Mouse (Mus musculus): Measurements from ENCODE around the gene Soga1. TPM values are rescaled to one million over a fixed set of nuclear protein-coding genes. Genes with fewer than 3 reads are reported as not detected.

Gene Soga1
- polyA plus RNA-seq, 1 experiment from 2014 or later: 13.1 TPM

DNA sequence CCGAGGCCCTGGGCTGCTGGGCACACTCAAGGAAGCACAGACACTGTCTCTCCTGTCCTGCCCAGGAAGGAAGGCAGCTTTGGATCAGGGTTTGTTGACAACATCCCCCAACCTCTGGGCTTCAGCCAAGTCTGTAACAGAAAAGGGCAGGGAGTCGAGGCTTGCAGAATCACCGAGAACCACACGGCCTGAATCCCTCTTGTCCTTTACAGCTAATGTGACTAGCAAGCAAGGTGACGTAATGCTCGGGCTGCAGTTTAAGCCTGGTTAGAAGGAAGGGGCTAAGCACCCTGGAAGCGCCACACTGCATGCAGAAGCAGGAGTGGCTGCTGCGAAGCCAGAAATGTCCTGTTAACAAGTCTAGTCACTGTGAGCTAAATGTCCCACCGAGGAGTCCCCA lies 8.7 kb downstream of the Soga1 start:
- H3K36me3 ChIP-seq (ENCODE audit: control insufficient read depth, insufficient read depth, low read length): peaks cover 18% of the 10 kb centered on the region
- peak overlapping the region; percentile 49; the same call in 1 of the 2 replicates for H3K27ac ChIP-seq (replicated peaks; ENCODE audit: low read depth, low read length)
- peaks cover 69% of the 10 kb centered on the region for H3K4me1 ChIP-seq (ENCODE audit: control insufficient read depth, insufficient read depth, low read length)
- peak; percentile 64 for DNase-seq
- H3K9ac ChIP-seq (replicated peaks; ENCODE audit: low read length): no peak overlapping the region; the same call in 1 of the 2 replicates
- peak; percentile 9; the same call in 1 of the 2 replicates for ATAC-seq (ENCODE audit: low FRiP score, low TSS enrichment)
- WGBS: 46% methylated on average over 9 of the region's 9 CpGs
- H3K4me2 ChIP-seq (ENCODE audit: low read length): 0 out of 2 replicates have a peak overlapping the region, but pooled peaks have one; percentile 2
- no peaks in the 10 kb centered on the region for H3K27me3 ChIP-seq (ENCODE audit: control insufficient read depth, insufficient read depth, low read length)
- H3K4me3 ChIP-seq (replicated peaks; ENCODE audit: low read depth, low read length): no peak overlapping the region
- H3K9me3 ChIP-seq (ENCODE audit: control insufficient read depth, low read length): no peaks in the 10 kb centered on the region

DNA sequence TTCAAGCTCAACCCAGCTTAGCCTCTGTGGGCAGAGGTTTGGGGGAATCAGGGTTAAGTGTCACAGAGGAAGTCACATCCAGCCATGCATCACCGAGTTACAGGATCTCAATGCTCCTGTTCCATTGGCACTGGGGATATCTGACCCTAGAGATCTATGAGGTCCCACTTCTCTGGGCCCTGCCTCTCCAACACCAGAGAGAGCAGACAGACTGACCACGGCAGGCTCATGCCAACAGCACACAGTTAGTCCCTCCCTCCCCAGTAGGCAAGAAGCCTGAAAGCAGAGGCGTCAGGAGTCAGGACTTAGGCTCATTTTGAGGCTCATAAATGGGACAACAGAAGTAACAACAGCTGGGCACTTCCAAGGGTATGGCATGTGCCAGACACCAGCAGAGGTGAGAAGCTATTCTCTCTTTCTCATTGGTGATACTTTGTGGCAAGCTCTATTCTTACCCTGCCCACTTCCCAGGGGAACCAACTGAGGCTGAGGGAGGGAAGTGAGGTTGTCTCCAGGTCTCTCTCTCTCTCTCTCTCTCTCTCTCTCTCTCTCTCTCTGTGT lies 9.2 kb downstream of the Soga1 start:
- Histone ChIP-seq H3K27ac (replicated peaks; ENCODE audit: low read depth, low read length) (peak overlapping the region; percentile 37; the same call in 1 of the 2 replicates), H3K9me3 (ENCODE audit: control insufficient read depth, low read length) (no peaks in the 10 kb centered on the region), H3K4me3 (replicated peaks; ENCODE audit: low read depth, low read length) (no peak overlapping the region), H3K36me3 (ENCODE audit: control insufficient read depth, insufficient read depth, low read length) (peaks cover 18% of the 10 kb centered on the region), H3K9ac (replicated peaks; ENCODE audit: low read length) (peak overlapping the region; percentile 34; the same call in 1 of the 2 replicates), H3K27me3 (ENCODE audit: control insufficient read depth, insufficient read depth, low read length) (no peaks in the 10 kb centered on the region), H3K4me2 (ENCODE audit: low read length) (peak overlapping the region; percentile 0; the same call in 1 of the 2 replicates), H3K4me1 (ENCODE audit: control insufficient read depth, insufficient read depth, low read length) (peaks cover 68% of the 10 kb centered on the region)
- no peak for DNase-seq
- WGBS: 37% methylated on average over 3 of the region's 3 CpGs
- no peak for ATAC-seq (ENCODE audit: low FRiP score, low TSS enrichment)

DNA sequence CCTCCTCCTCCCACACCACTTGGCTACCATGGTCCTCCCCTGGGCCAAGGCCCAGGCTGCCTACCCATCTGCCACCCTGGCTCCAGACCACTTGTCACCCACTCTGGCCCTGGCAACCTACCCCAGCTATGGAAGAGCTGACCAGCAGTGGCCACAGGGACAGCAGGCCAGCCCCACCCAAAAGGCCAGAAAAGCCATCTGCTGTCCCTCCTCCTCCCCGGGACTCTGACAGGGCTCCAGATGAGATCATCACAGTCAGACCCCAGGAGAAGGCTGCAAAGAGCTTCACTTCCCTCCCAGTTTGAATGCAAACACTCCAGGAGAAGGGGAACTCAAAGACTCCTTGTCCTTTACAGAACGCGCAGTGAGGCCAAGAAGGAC lies 9.7 kb downstream of the Soga1 start:
- 42% methylated on average over 3 of the region's 3 CpGs for WGBS
- H3K4me2 ChIP-seq (ENCODE audit: low read length): peak overlapping the region; percentile 0; the same call in 1 of the 2 replicates

DNA sequence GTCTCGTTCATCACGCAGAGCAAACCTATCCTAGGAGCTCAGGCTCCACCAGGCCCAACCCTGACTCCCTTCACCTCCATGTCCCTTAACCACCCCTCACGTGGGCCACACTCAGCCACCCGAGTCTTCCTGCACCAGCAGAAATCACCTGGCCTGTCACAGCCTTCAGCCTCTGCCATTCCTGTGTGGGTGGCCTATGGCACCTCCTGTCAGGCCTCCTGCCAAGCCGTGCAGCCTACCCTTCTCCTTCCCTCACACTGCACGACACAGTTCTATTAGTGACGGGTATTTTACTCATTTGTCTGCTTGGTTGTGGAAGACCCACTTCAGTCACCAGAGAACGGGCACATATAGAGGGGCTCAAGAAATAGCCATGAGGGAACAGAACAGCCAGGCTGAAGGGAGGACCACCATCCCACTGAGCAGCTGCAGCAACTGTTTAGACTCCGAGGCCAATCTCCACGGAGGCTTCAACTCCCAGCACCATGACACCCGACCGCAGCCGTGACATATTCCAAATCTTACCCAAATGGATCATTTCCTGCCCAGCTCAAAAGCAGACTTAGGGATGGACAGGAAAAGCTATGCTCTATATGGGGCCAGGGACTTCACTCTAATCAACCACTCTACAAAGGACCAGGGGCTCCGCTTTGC lies 10.2 kb downstream of the Soga1 start:
- Histone ChIP-seq H3K36me3 (ENCODE audit: control insufficient read depth, insufficient read depth, low read length) (peaks cover 21% of the 10 kb centered on the region), H3K9ac (replicated peaks; ENCODE audit: low read length) (peak overlapping the region; percentile 34; the same call in 1 of the 2 replicates), H3K27me3 (ENCODE audit: control insufficient read depth, insufficient read depth, low read length) (no peaks in the 10 kb centered on the region), H3K9me3 (ENCODE audit: control insufficient read depth, low read length) (no peaks in the 10 kb centered on the region), H3K4me2 (ENCODE audit: low read length) (peak overlapping the region; percentile 0; the same call in 1 of the 2 replicates), H3K4me1 (ENCODE audit: control insufficient read depth, insufficient read depth, low read length) (peaks cover 68% of the 10 kb centered on the region), H3K27ac (replicated peaks; ENCODE audit: low read depth, low read length) (peak overlapping the region; percentile 37), H3K4me3 (replicated peaks; ENCODE audit: low read depth, low read length) (no peak overlapping the region)
- ATAC-seq (ENCODE audit: low FRiP score, low TSS enrichment): no peak
- no peak for DNase-seq
- 54% methylated on average over 14 of the region's 14 CpGs for WGBS

More for the DNA sequence above, 9.7 kb downstream of the Soga1 start:
- Histone ChIP-seq H3K36me3 (ENCODE audit: control insufficient read depth, insufficient read depth, low read length) (peaks cover 18% of the 10 kb centered on the region), H3K4me1 (ENCODE audit: control insufficient read depth, insufficient read depth, low read length) (peaks cover 68% of the 10 kb centered on the region), H3K9ac (replicated peaks; ENCODE audit: low read length) (0 out of 2 replicates have a peak overlapping the region, but pooled peaks have one; percentile 34), H3K4me3 (replicated peaks; ENCODE audit: low read depth, low read length) (no peak overlapping the region), H3K27me3 (ENCODE audit: control insufficient read depth, insufficient read depth, low read length) (no peaks in the 10 kb centered on the region), H3K9me3 (ENCODE audit: control insufficient read depth, low read length) (no peaks in the 10 kb centered on the region), H3K27ac (replicated peaks; ENCODE audit: low read depth, low read length) (peak overlapping the region; percentile 37)
- ATAC-seq (ENCODE audit: low FRiP score, low TSS enrichment) (no peak), DNase-seq (no peak)

DNA sequence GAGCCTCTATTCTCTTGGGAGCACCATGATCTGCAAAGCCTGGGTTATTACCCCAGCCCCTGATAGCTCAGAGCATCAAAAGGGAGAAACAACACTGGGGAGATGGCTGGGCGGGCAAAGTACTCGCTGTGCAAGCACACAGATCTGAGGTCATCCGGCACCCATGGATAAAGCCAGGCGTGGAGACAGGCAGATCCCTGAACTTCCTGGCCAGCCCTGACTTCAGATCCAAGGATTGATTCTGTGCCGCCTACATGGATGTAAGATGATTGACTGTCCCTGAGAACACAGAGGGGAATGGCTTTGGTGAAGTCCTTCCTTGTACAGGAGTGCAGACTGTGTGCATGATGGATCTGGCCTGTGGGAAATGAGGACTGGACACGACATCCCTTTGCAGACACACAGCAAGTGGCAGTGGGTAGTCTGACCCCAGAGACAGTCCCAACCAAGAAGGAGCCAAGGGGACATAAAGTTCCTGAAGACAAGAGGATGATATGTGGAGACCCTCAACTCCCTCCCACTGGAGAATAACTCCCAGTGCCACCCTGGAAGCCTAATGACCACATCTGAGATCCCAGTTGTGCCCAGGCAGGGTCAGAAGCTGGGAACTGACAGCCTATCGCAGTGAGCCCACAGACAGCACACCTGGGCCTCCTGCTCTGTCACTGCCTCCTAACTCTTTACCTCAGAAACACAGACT lies 12.2 kb downstream of the Soga1 start:
- Histone ChIP-seq H3K4me3 (replicated peaks; ENCODE audit: low read depth, low read length) (no peak overlapping the region), H3K9me3 (ENCODE audit: control insufficient read depth, low read length) (no peaks in the 10 kb centered on the region), H3K4me2 (ENCODE audit: low read length) (no peak overlapping the region), H3K9ac (replicated peaks; ENCODE audit: low read length) (no peak overlapping the region), H3K36me3 (ENCODE audit: control insufficient read depth, insufficient read depth, low read length) (peaks cover 7% of the 10 kb centered on the region; the same call in 1 of the 2 replicates), H3K27ac (replicated peaks; ENCODE audit: low read depth, low read length) (no peak overlapping the region), H3K27me3 (ENCODE audit: control insufficient read depth, insufficient read depth, low read length) (no peaks in the 10 kb centered on the region), H3K4me1 (ENCODE audit: control insufficient read depth, insufficient read depth, low read length) (peaks cover 58% of the 10 kb centered on the region)
- 88% methylated on average over 7 of the region's 7 CpGs for WGBS
- ATAC-seq (ENCODE audit: low FRiP score, low TSS enrichment): no peak
- DNase-seq: no peak

DNA sequence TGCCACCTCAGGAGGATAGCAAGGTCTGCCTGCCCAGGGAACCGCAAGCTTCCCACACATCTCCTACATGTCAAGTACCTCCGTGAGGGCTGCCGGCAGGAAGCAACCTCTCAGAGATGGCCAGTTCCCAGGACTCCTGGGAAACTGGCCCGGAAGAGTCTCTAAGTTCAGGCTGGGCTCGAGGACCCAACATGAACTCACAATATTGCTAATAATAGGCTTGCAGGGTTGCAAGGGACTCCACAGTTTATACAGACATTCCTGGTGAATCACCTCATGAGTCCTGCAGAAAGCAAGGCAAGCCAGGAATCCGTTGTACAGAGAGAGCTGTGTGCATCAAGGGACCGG lies 13.2 kb downstream of the Soga1 start:
- Histone ChIP-seq H3K36me3 (ENCODE audit: control insufficient read depth, insufficient read depth, low read length) (peaks cover 7% of the 10 kb centered on the region; the same call in 1 of the 2 replicates), H3K4me3 (replicated peaks; ENCODE audit: low read depth, low read length) (no peak overlapping the region), H3K9ac (replicated peaks; ENCODE audit: low read length) (no peak overlapping the region), H3K9me3 (ENCODE audit: control insufficient read depth, low read length) (no peaks in the 10 kb centered on the region), H3K27ac (replicated peaks; ENCODE audit: low read depth, low read length) (no peak overlapping the region), H3K27me3 (ENCODE audit: control insufficient read depth, insufficient read depth, low read length) (no peaks in the 10 kb centered on the region), H3K4me1 (ENCODE audit: control insufficient read depth, insufficient read depth, low read length) (peaks cover 48% of the 10 kb centered on the region), H3K4me2 (ENCODE audit: low read length) (no peak overlapping the region)
- ATAC-seq (ENCODE audit: low FRiP score, low TSS enrichment): no peak
- 88% methylated on average over 7 of the region's 7 CpGs for WGBS
- no peak for DNase-seq

DNA sequence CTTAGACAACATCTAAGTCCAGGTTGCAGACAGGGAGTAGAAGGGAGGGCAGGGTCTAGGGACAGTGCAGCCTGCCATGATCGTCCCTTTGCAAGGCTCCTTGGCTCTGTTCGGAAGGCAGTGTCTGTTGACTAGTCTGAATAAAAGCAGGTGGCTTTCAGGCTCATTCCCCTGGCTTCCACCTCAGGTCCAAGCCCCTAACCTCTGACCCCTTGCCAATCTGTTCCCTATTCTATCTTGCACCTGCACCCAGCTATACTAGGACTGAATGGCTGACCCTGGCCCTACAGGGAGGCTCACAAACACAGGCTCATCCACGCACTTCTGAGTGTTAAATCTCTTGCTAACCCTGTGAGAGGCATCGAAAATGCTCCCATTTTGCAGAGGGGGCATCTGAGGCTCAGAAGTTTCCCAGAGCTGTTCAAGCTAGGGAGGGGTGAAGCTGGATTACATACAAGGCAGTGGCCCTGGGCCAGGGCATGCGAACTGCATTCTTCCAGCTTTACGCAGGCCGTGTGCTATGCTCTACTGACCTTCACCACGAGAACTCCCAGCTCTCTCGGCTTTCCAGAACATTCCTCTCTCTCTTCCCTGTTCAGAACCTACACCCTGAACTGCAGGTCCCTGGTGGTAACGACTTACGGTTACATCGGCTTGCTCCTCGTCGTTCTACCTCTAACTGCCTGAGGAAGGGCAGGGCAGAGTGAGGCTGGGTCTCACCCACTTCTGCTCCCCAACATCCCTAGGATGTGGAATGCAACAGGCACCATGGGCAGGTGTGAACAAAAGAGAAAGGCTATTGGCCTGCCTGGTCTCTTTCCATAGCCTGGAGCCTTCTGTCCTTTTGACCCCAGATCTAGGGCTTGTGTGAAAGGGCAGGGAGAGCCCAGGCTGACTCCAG lies 13.8 kb downstream of the Soga1 start:
- Histone ChIP-seq H3K9ac (replicated peaks; ENCODE audit: low read length) (no peak overlapping the region), H3K4me2 (ENCODE audit: low read length) (no peak overlapping the region), H3K9me3 (ENCODE audit: control insufficient read depth, low read length) (no peaks in the 10 kb centered on the region), H3K27ac (replicated peaks; ENCODE audit: low read depth, low read length) (0 out of 2 replicates have a peak overlapping the region, but pooled peaks have one; percentile 26), H3K36me3 (ENCODE audit: control insufficient read depth, insufficient read depth, low read length) (peaks cover 8% of the 10 kb centered on the region; the same call in 1 of the 2 replicates), H3K27me3 (ENCODE audit: control insufficient read depth, insufficient read depth, low read length) (no peaks in the 10 kb centered on the region), H3K4me3 (replicated peaks; ENCODE audit: low read depth, low read length) (no peak overlapping the region), H3K4me1 (ENCODE audit: control insufficient read depth, insufficient read depth, low read length) (peaks cover 42% of the 10 kb centered on the region)
- no peak for DNase-seq
- no peak for ATAC-seq (ENCODE audit: low FRiP score, low TSS enrichment)
- WGBS: 90% methylated on average over 14 of the region's 14 CpGs

DNA sequence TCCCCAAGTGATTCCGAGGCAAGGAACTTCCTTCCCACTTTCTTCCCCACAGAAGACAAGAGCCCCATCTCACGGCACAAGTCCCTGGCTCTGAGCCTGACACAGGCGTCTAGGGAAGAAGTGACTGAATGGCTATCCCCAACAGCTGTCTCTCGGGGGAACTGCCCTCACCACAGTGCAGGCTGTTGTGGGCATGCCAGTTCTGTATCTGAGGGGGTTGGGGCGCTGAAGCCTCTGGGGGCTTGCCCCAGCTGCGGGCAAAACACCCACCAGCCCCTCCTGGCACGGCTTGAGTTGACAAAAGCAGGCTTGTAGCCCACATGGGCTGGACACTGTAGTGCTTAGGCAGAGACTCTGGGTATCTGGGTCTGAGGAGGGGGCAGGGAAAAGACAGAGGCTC lies 14.9 kb downstream of the Soga1 start:
- Histone ChIP-seq H3K36me3 (ENCODE audit: control insufficient read depth, insufficient read depth, low read length) (peaks cover 19% of the 10 kb centered on the region), H3K27ac (replicated peaks; ENCODE audit: low read depth, low read length) (peak overlapping the region; percentile 26; the same call in 1 of the 2 replicates), H3K27me3 (ENCODE audit: control insufficient read depth, insufficient read depth, low read length) (no peaks in the 10 kb centered on the region), H3K4me3 (replicated peaks; ENCODE audit: low read depth, low read length) (no peak overlapping the region), H3K4me2 (ENCODE audit: low read length) (no peak overlapping the region), H3K9me3 (ENCODE audit: control insufficient read depth, low read length) (no peaks in the 10 kb centered on the region), H3K4me1 (ENCODE audit: control insufficient read depth, insufficient read depth, low read length) (peaks cover 33% of the 10 kb centered on the region), H3K9ac (replicated peaks; ENCODE audit: low read length) (no peak overlapping the region)
- 54% methylated on average over 7 of the region's 7 CpGs for WGBS
- DNase-seq (no peak), ATAC-seq (ENCODE audit: low FRiP score, low TSS enrichment) (no peak)
